Comparison of ENCODE assay signal across 8 mouse cellular contexts in genomic region chr12:3364508-3365448, GRCm38 (mm10). TPM values are rescaled to one million over a fixed set of nuclear protein-coding genes. Genes with fewer than 3 reads are reported as not detected.
DNase-seq lines count a peak whose midpoint lies in the region; ATAC-seq and TF ChIP-seq lines count a peak whose summit lies in the region.

Gene Kif3c (plus strand): TSS chr12:3365132.

- H3K4me1 ChIP-seq in bone marrow macrophage, adult 2 months (ENCODE audit: control insufficient read depth, insufficient read depth, low read length) = peaks cover 40% of the 10 kb centered on the region
- peaks cover 16% of the 10 kb centered on the region for H3K4me1 ChIP-seq in erythroblast, embryonic 14.5 days (ENCODE audit: control insufficient read depth)
- peaks cover 31% of the 10 kb centered on the region for H3K4me1 ChIP-seq in heart, embryonic 13.5 days
- peaks cover 13% of the 10 kb centered on the region; the same call in 1 of the 2 replicates for H3K4me1 ChIP-seq in kidney, postnatal 0 days (replicated peaks; ENCODE audit: insufficient read depth, low read length)
- H3K4me1 ChIP-seq in liver, adult 2 months (ENCODE audit: control insufficient read depth, insufficient read depth, low read length) = peaks cover 2% of the 10 kb centered on the region
- H3K4me1 ChIP-seq in stomach, embryonic 14.5 days (ENCODE audit: control insufficient read depth, insufficient read depth, low read length) = peaks cover 15% of the 10 kb centered on the region

- peaks cover 29% of the 10 kb centered on the region for H3K27me3 ChIP-seq in erythroblast, embryonic 14.5 days (ENCODE audit: control insufficient read depth)
- H3K27me3 ChIP-seq in heart, embryonic 13.5 days (replicated peaks) = peaks cover 10% of the 10 kb centered on the region; the same call in 1 of the 2 replicates
- no peaks in the 10 kb centered on the region for H3K27me3 ChIP-seq in kidney, postnatal 0 days (ENCODE audit: insufficient read depth, low read length)
- no peaks in the 10 kb centered on the region for H3K27me3 ChIP-seq in liver, adult 2 months (ENCODE audit: control insufficient read depth, insufficient read depth, low read length)
- H3K27me3 ChIP-seq in myocyte (ENCODE audit: control insufficient read depth, insufficient read depth, insufficient read length) = no peaks in the 10 kb centered on the region
- no peaks in the 10 kb centered on the region for H3K27me3 ChIP-seq in stomach, embryonic 14.5 days (ENCODE audit: control insufficient read depth, insufficient read depth, low read length)

- TF ChIP-seq CTCF in bone marrow macrophage, adult 2 months (IDR thresholded peaks at IDR 0.05; ENCODE audit: low read depth, low read length) = no peak
- no peak for TF ChIP-seq CTCF in kidney, postnatal 0 days (IDR thresholded peaks at IDR 0.05; ENCODE audit: low read depth)
- no peak for TF ChIP-seq CTCF in liver, adult 2 months (IDR thresholded peaks at IDR 0.05; ENCODE audit: low read depth, low read length)

- DNase-seq in B cell, adult 2 months = peak; percentile 66 to 69
- peak; percentile 86 for DNase-seq in kidney, postnatal 0 days (ENCODE audit: low spot score)
- peak; percentile 32 for DNase-seq in liver, adult 2 months (ENCODE audit: extremely low read depth, low read depth, low spot score)

- peak within 1 kb of the TSS; percentile 34 for H3K27ac ChIP-seq in bone marrow macrophage, adult 2 months (ENCODE audit: insufficient read depth, low read depth, low read length)
- peak within 1 kb of the TSS; percentile 54 for H3K27ac ChIP-seq in heart, embryonic 13.5 days (replicated peaks)
- peak within 1 kb of the TSS; percentile 25 for H3K27ac ChIP-seq in kidney, postnatal 0 days
- no peak within 1 kb of the TSS for H3K27ac ChIP-seq in liver, adult 2 months (replicated peaks; ENCODE audit: insufficient read depth, low read depth, low read length)
- peak within 1 kb of the TSS; percentile 76; the same call in 1 of the 2 replicates for H3K27ac ChIP-seq in stomach, embryonic 14.5 days (ENCODE audit: low read length)

- H3K4me3 ChIP-seq in bone marrow macrophage, adult 2 months (ENCODE audit: insufficient read depth, low read length) = peak within 1 kb of the TSS; percentile 87
- H3K4me3 ChIP-seq in erythroblast, embryonic 14.5 days (replicated peaks) = peak within 1 kb of the TSS; percentile 64
- H3K4me3 ChIP-seq in heart, embryonic 13.5 days = peak within 1 kb of the TSS; percentile 88
- peak within 1 kb of the TSS; percentile 90 for H3K4me3 ChIP-seq in kidney, postnatal 0 days (replicated peaks; ENCODE audit: low read depth, low read length)
- peak within 1 kb of the TSS; percentile 92 for H3K4me3 ChIP-seq in liver, adult 2 months (ENCODE audit: insufficient read depth, low read depth, low read length)
- H3K4me3 ChIP-seq in myocyte = peak within 1 kb of the TSS; percentile 77
- peak within 1 kb of the TSS; percentile 81 for H3K4me3 ChIP-seq in stomach, embryonic 14.5 days (ENCODE audit: low read depth, low read length)

- H3K4me2 ChIP-seq in heart, embryonic 13.5 days = peak within 1 kb of the TSS; percentile 95
- H3K4me2 ChIP-seq in kidney, postnatal 0 days (ENCODE audit: low read length) = peak within 1 kb of the TSS; percentile 83
- peak within 1 kb of the TSS; percentile 87 for H3K4me2 ChIP-seq in myocyte (ENCODE audit: low read depth)
- H3K4me2 ChIP-seq in stomach, embryonic 14.5 days (replicated peaks; ENCODE audit: low read depth, low read length) = peak within 1 kb of the TSS; percentile 88

- no peaks in the 10 kb centered on the region for H3K79me2 ChIP-seq in liver, adult 2 months (ENCODE audit: control insufficient read depth, insufficient read depth, low read length)
- peaks cover 28% of the 10 kb centered on the region for H3K79me2 ChIP-seq in myocyte (ENCODE audit: control insufficient read depth, insufficient read depth)

- no peak for TF ChIP-seq POLR2A in bone marrow macrophage, adult 2 months (IDR thresholded peaks at IDR 0.05; ENCODE audit: borderline replicate concordance, low read depth, low read length)
- TF ChIP-seq POLR2A in liver, adult 2 months (IDR thresholded peaks at IDR 0.05; ENCODE audit: extremely low read depth, insufficient read depth, low read length) = no peak
- peak; percentile 59 for TF ChIP-seq POLR2A in myocyte (IDR thresholded peaks at IDR 0.05; ENCODE audit: insufficient read length, low read depth)

- WGBS in heart, embryonic 13.5 days = 7% methylated on average over 48 of the region's 48 CpGs
- 10% methylated on average over 40 of the region's 48 CpGs for WGBS in kidney, postnatal 0 days
- WGBS in liver, adult 2 months = 11% methylated on average over 48 of the region's 48 CpGs
- WGBS in stomach, embryonic 14.5 days = 7% methylated on average over 48 of the region's 48 CpGs

- H3K36me3 ChIP-seq in erythroblast, embryonic 14.5 days (ENCODE audit: control insufficient read depth) = no peaks in the 10 kb centered on the region
- peaks cover 12% of the 10 kb centered on the region for H3K36me3 ChIP-seq in heart, embryonic 13.5 days
- H3K36me3 ChIP-seq in kidney, postnatal 0 days (ENCODE audit: insufficient read depth, low read length) = no peaks in the 10 kb centered on the region
- no peaks in the 10 kb centered on the region for H3K36me3 ChIP-seq in liver, adult 2 months (ENCODE audit: control insufficient read depth, insufficient read depth, low read length)
- no peaks in the 10 kb centered on the region for H3K36me3 ChIP-seq in myocyte (ENCODE audit: control insufficient read depth, insufficient read depth)
- H3K36me3 ChIP-seq in stomach, embryonic 14.5 days (ENCODE audit: control insufficient read depth, insufficient read depth, low read length) = no peaks in the 10 kb centered on the region

- ATAC-seq in heart, embryonic 13.5 days (ENCODE audit: extremely low read depth, insufficient number of reproducible peaks, low FRiP score, low TSS enrichment) = peak; percentile 75; the same call in 1 of the 2 replicates
- peak; percentile 87 for ATAC-seq in kidney, postnatal 0 days (replicated peaks; ENCODE audit: low FRiP score, low read depth)
- peak; percentile 86 for ATAC-seq in stomach, embryonic 14.5 days (ENCODE audit: insufficient number of reproducible peaks, insufficient read depth, low FRiP score, low read depth)

- peak within 1 kb of the TSS; percentile 46 for H3ac ChIP-seq in myocyte (ENCODE audit: control insufficient read depth, insufficient read length)

- H3K9me3 ChIP-seq in erythroblast, embryonic 14.5 days (ENCODE audit: control insufficient read depth, low read length) = no peaks in the 10 kb centered on the region; the same call in 1 of the 2 replicates
- no peaks in the 10 kb centered on the region for H3K9me3 ChIP-seq in heart, embryonic 13.5 days
- no peaks in the 10 kb centered on the region for H3K9me3 ChIP-seq in kidney, postnatal 0 days (replicated peaks; ENCODE audit: low read length)
- H3K9me3 ChIP-seq in stomach, embryonic 14.5 days (ENCODE audit: control insufficient read depth, low read depth, low read length) = peaks cover 5% of the 10 kb centered on the region; the same call in 1 of the 2 replicates

- H3K9ac ChIP-seq in heart, embryonic 13.5 days = peak within 1 kb of the TSS; percentile 88
- H3K9ac ChIP-seq in kidney, postnatal 0 days (ENCODE audit: low read depth, low read length) = peak within 1 kb of the TSS; percentile 75
- H3K9ac ChIP-seq in liver, adult 2 months (ENCODE audit: low read depth, low read length) = peak within 1 kb of the TSS; percentile 66
- H3K9ac ChIP-seq in stomach, embryonic 14.5 days (replicated peaks; ENCODE audit: low read depth, low read length) = peak within 1 kb of the TSS; percentile 62

TF ChIP-seq in myocyte, 11 proteins besides CTCF, POLR2A, EP300 and RAD21:
- no peak for TF ChIP-seq MYOG (IDR thresholded peaks at IDR 0.05; ENCODE audit: control insufficient read depth in 1 of 3, insufficient read depth in 1 of 3, insufficient read length in 2 of 3, low read depth in 2 of 3)
- TF ChIP-seq REST (IDR thresholded peaks at IDR 0.05; ENCODE audit: insufficient read depth, insufficient read length) = no peak
- no peak for TF ChIP-seq CEBPB (IDR thresholded peaks at IDR 0.05; ENCODE audit: insufficient read depth, poor library complexity, severe bottlenecking)
- TF ChIP-seq MAX (IDR thresholded peaks at IDR 0.05; ENCODE audit: low read depth) = no peak
- TF ChIP-seq SRF (IDR thresholded peaks at IDR 0.05; ENCODE audit: control insufficient read depth, insufficient read length, low read depth) = peak; percentile 47
- TF ChIP-seq TCF3 (IDR thresholded peaks at IDR 0.05; ENCODE audit: insufficient read length, low read depth) = no peak
- TF ChIP-seq MYOD1 (IDR thresholded peaks at IDR 0.05; ENCODE audit: control insufficient read depth in 1 of 3, insufficient read length in 2 of 3, low read depth in 2 of 3) = no peak
- no peak for TF ChIP-seq TCF12 (IDR thresholded peaks at IDR 0.05; ENCODE audit: insufficient read depth, poor library complexity, severe bottlenecking)
- TF ChIP-seq USF1 (IDR thresholded peaks at IDR 0.05; ENCODE audit: low read depth) = no peak
- TF ChIP-seq POLR2AphosphoS2 (IDR thresholded peaks at IDR 0.05; ENCODE audit: insufficient read length, low read depth) = peak; percentile 59

RNA-seq across cellular contexts. Expression of gene Kif3c, which starts in this region (rescaled TPM):
- 22.0 and 24.7 TPM in 2 replicates for polyA plus RNA-seq in bone marrow macrophage, adult 2 months (2012; ENCODE audit: insufficient read depth, insufficient read length, missing spikeins)
- polyA plus RNA-seq in erythroblast, embryonic 14.5 days (2012) = 0.01 TPM in 2 replicates
- 5.4 and 5.6 TPM in 2 replicates for polyA plus RNA-seq in heart, embryonic 13.5 days (2015; fragmentation: Nextera tagmentation; extraction: Ambion mirVana)
- polyA plus RNA-seq in kidney, postnatal 0 days (2015; fragmentation: Nextera tagmentation; extraction: Ambion mirVana) = 6.2 and 6.4 TPM in 2 replicates
- total RNA-seq in liver, adult 2 months (2014; rRNA removed) = 0.55 and 1.0 TPM in 2 replicates
- 0.68 and 0.99 TPM in 2 replicates for polyA plus RNA-seq in liver, adult 2 months (2012; rRNA removed)
- 16.7 TPM for polyA plus RNA-seq in myocyte (2012; fragmentation: generic; extraction: Trizol)
- 10.2 and 12.2 TPM in 2 replicates for polyA plus RNA-seq in stomach, embryonic 14.5 days (2014; fragmentation: Nextera tagmentation; extraction: Ambion mirVana)

Comparison
In these comparisons a context has a peak if more than half of its experiments do, and no peak if none do; other contexts are left out.
1. DNase-seq: peak in every context shown above with its lines; median percentile 86 in kidney, postnatal 0 days; 68 in B cell, adult 2 months; 32 in liver, adult 2 months.